Mouse (Mus musculus): Measurements from ENCODE around the gene Jmjd8.

DNA sequence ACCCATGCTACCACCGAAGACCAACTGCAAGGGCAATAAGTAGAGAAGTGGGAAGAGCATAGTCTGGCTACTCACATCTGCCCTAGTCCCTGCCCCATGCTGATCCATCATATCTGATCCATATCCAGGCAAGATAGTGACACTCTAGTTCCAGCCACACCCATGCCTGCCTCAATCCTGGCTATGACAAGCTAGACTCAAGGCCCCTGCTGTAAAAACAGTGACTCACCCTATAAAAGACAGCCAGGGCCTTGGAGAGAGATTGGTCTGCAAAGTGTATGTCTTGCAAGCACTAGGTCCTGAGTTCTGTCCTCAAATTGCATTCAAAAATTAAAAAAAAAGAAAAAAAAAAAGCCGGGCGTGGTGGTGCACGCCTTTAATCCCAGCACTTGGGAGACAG is 22.2 kb upstream of the Jmjd8 start:
- TF ChIP-seq CTCF (IDR thresholded peaks at IDR 0.05; ENCODE audit: low read depth) (no peak), EP300 (IDR thresholded peaks at IDR 0.05; ENCODE audit: low read depth) (no peak)

Data from heart, postnatal 0 days (tissue).